In the genomic region with DNA sequence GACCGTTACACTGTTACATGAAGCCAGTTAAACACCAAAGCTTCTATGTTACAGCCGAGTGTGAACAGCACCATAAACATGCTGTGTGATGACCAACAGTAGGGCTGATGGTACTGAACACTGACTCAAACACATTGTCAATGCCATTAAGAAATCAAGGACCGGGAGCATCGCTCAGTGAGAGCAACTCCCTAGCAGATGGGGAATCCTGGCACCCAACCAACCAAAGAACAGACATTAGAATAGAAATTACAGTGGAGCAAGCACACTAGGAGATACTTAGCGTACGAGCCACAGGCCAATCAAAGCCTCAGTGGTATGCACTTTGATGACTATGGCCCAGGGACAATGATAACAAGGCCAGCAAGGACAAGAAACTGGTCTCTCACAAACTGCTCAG, we compare ENCODE assay signal across 15 mouse cellular contexts.
DNase-seq lines count a peak whose midpoint lies in the region; ATAC-seq and TF ChIP-seq lines count a peak whose summit lies in the region.
"Had no signal": no experiment of that assay in that cellular context is flagged by ENCODE, and none has a peak within 500 bp of the region (broad histone marks: within the 10 kb centered on the region; RNA-seq: fewer than 3 reads in every experiment).

No protein-coding gene starts in this region.

- H3K27me3 ChIP-seq in midbrain, postnatal 0 days (ENCODE audit: insufficient read depth, low read length) = no peaks in the 10 kb centered on the region
- H3K27me3 ChIP-seq in midbrain, embryonic 16.5 days (ENCODE audit: control insufficient read depth, insufficient read depth, low read depth, low read length) = no peaks in the 10 kb centered on the region
- H3K27me3 ChIP-seq in stomach, postnatal 0 days (ENCODE audit: control insufficient read depth, insufficient read depth, low read length) = no peaks in the 10 kb centered on the region
- H3K27me3 ChIP-seq: megakaryocyte, embryonic 14.5 days had no signal

- DNase-seq in adrenal gland, postnatal 14 days = peak; percentile 17
- DNase-seq in adrenal gland, postnatal 25 days = no peak
- peak; percentile 66 for DNase-seq in midbrain, postnatal 0 days (ENCODE audit: low spot score)
- DNase-seq in layer of hippocampus, adult 8-10 months (ENCODE audit: low spot score in 2 of 2) = peak; percentile 58 to 85
- DNase-seq in right cerebral cortex, postnatal 4 days = peak; percentile 47
- DNase-seq in liver = no peak
- DNase-seq in stomach, postnatal 0 days (ENCODE audit: low spot score) = no peak
- DNase-seq: adrenal gland, adult 8-10 months; heart, adult 2 months; heart, postnatal 14 days; kidney, postnatal 25 days; lung, embryonic 14.5 days had no signal

- H3K4me1 ChIP-seq in midbrain, postnatal 0 days (ENCODE audit: insufficient read depth, low read length) = no peaks in the 10 kb centered on the region
- H3K4me1 ChIP-seq in midbrain, embryonic 16.5 days (ENCODE audit: control insufficient read depth, insufficient read depth, low read length) = no peaks in the 10 kb centered on the region
- H3K4me1 ChIP-seq in stomach, postnatal 0 days (replicated peaks; ENCODE audit: control insufficient read depth, insufficient read depth) = no peaks in the 10 kb centered on the region

- 92% methylated on average over 6 of the region's 6 CpGs for WGBS in midbrain, postnatal 0 days
- WGBS in midbrain, embryonic 16.5 days = 87% methylated on average over 6 of the region's 6 CpGs
- 88% methylated on average over 6 of the region's 6 CpGs for WGBS in stomach, postnatal 0 days

- no peak for TF ChIP-seq CTCF in midbrain, postnatal 0 days (IDR thresholded peaks at IDR 0.05)
- TF ChIP-seq CTCF in stomach, postnatal 0 days (IDR thresholded peaks at IDR 0.05; ENCODE audit: low read depth) = no peak

- TF ChIP-seq EP300 in stomach, postnatal 0 days (optimal IDR thresholded peaks at IDR 0.05) = no peak

- no peak overlapping the region for H3K4me3 ChIP-seq in midbrain, postnatal 0 days (ENCODE audit: low read depth, low read length)
- H3K4me3 ChIP-seq in midbrain, embryonic 16.5 days (ENCODE audit: low read depth, low read length) = no peak overlapping the region
- no peak overlapping the region for H3K4me3 ChIP-seq in stomach, postnatal 0 days (ENCODE audit: low read depth, low read length)
- H3K4me3 ChIP-seq: heart, adult 2 months; megakaryocyte, embryonic 14.5 days had no signal

- no peak for ATAC-seq in midbrain, postnatal 0 days (ENCODE audit: low FRiP score)
- ATAC-seq in midbrain, embryonic 16.5 days = no peak
- no peak for ATAC-seq in stomach, postnatal 0 days (ENCODE audit: low FRiP score, low TSS enrichment)
- ATAC-seq: inflammation-experienced regulatory T-cells, adult 6 months had no signal

- H3K27ac ChIP-seq in midbrain, postnatal 0 days (ENCODE audit: low read depth, low read length) = no peak overlapping the region
- H3K27ac ChIP-seq in midbrain, embryonic 16.5 days (ENCODE audit: low read length) = no peak overlapping the region
- no peak overlapping the region for H3K27ac ChIP-seq in stomach, postnatal 0 days (replicated peaks)
- H3K27ac ChIP-seq: heart, adult 2 months had no signal

- no peak overlapping the region for H3K9ac ChIP-seq in midbrain, postnatal 0 days (replicated peaks; ENCODE audit: low read length, poor library complexity, severe bottlenecking)
- H3K9ac ChIP-seq in midbrain, embryonic 16.5 days (ENCODE audit: low read depth, low read length) = no peak overlapping the region
- no peak overlapping the region for H3K9ac ChIP-seq in stomach, postnatal 0 days (ENCODE audit: low read length)
- H3K9ac ChIP-seq: lung, embryonic 14.5 days had no signal

- H3K9me3 ChIP-seq in midbrain, postnatal 0 days (ENCODE audit: low read length) = no peaks in the 10 kb centered on the region
- no peaks in the 10 kb centered on the region for H3K9me3 ChIP-seq in midbrain, embryonic 16.5 days (replicated peaks; ENCODE audit: control insufficient read depth, low read length, poor library complexity, severe bottlenecking)
- no peaks in the 10 kb centered on the region for H3K9me3 ChIP-seq in stomach, postnatal 0 days (ENCODE audit: control insufficient read depth, low read length)
- H3K9me3 ChIP-seq: megakaryocyte, embryonic 14.5 days had no signal

- no peak overlapping the region for H3K4me2 ChIP-seq in midbrain, postnatal 0 days (ENCODE audit: low read depth, low read length, poor library complexity, severe bottlenecking)
- H3K4me2 ChIP-seq in midbrain, embryonic 16.5 days (ENCODE audit: low read length) = no peak overlapping the region
- no peak overlapping the region for H3K4me2 ChIP-seq in stomach, postnatal 0 days (replicated peaks; ENCODE audit: low read depth)
- H3K4me2 ChIP-seq: lung, embryonic 14.5 days had no signal

- peaks cover 3% of the 10 kb centered on the region for H3K36me3 ChIP-seq in midbrain, postnatal 0 days (ENCODE audit: insufficient read depth, low read length)
- H3K36me3 ChIP-seq in midbrain, embryonic 16.5 days (ENCODE audit: control insufficient read depth, insufficient read depth, low read length) = no peaks in the 10 kb centered on the region
- H3K36me3 ChIP-seq in stomach, postnatal 0 days (ENCODE audit: control insufficient read depth, insufficient read depth, low read length) = no peaks in the 10 kb centered on the region

Comparison
In these comparisons a context has a peak if more than half of its experiments do, and no peak if none do; other contexts are left out.
1. DNase-seq: peak in adrenal gland, postnatal 14 days (single experiment), midbrain, postnatal 0 days (single experiment), layer of hippocampus, adult 8-10 months (2 of 2) and right cerebral cortex, postnatal 4 days (single experiment); none in adrenal gland, postnatal 25 days (single experiment), liver (single experiment) and stomach, postnatal 0 days (single experiment).